Mouse (Mus musculus): Measurements from ENCODE around the gene Olfr31. TPM values are rescaled to one million over a fixed set of nuclear protein-coding genes. Genes with fewer than 3 reads are reported as not detected.

Olfr31 gene
- total RNA-seq, 2 experiments from 2014 or later: not detected

- intact Hi-C loops (cut with DNase I): no loop called here
Observed at GRCm38 (mm10) chr14:14353740-14354510, 31.3 kb downstream of the Olfr31 start.

GRCm38 (mm10) chr14:14354511-14355359 is 32.1 kb downstream of the Olfr31 start:
- intact Hi-C loops (cut with DNase I): no loop called here
- DNase-seq (ENCODE audit: low spot score): no peak

More at GRCm38 (mm10) chr14:14353740-14354510, 31.3 kb downstream of the Olfr31 start:
- DNase-seq (ENCODE audit: low spot score): no peak

GRCm38 (mm10) chr14:14355360-14355646 is 32.7 kb downstream of the Olfr31 start:
- intact Hi-C loops (cut with DNase I): no loop called here
- no peak for DNase-seq (ENCODE audit: low spot score)

Other genes with a start within 250 kb of the Olfr31 start
- 10 to 100 TPM; 78.7 to 84.2 TPM for gene Psmd6, start 201.8 kb upstream of the Olfr31 start, total RNA-seq (2021)
- not detected for gene Olfr720, start 136.0 kb upstream of the Olfr31 start, total RNA-seq (2021)
- 1 to 10 TPM; 4.1 to 4.8 TPM for gene Il3ra, start 23.4 kb downstream of the Olfr31 start, total RNA-seq (2021)
- not detected for gene Olfr721-ps1, start 78.5 kb downstream of the Olfr31 start, total RNA-seq (2021)